Mouse (Mus musculus) ovary, postnatal 14 days (tissue): ENCODE results near the gene Gm364.
A peak's percentile ranks its signal among the peaks of the same experiment; 100 is the strongest.

Source experiments
- DNase-seq: peaks from one replicate; pipeline ENCODE4 v3.0.0; 2022; ENCODE audit warnings: low spot score

The Gm364 gene

DNA sequence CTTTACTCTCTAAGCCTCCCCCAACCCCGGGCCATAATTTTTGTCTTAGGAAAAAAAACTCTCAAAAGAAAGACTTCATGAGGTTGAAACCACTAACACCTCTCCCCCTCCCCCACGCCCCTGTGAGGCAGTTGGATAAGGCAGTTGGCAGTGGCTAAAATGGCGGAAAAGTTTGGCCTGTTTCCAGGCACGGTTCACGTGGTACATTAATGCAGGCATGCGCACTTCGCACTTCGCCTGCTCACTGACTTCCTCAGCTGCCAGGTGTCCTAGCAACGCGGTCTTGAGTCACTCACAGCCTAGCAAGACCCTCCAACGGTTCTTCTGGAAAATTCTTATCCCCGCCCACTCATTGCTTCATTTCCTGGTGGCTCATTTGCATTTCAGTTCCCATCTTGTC is at the start of gene Gm364:
Gene Gm364, plus strand, starts transcription at position 386 of the 400 bp plus-strand sequence.
- no peak for DNase-seq

- no peak for DNase-seq
These were observed 49.6 kb upstream of the Gm364 start for GRCm38 (mm10) chrX:57359316-57359715.

GRCm38 (mm10) chrX:57364891-57365569 is 43.9 kb upstream of the Gm364 start:
- no peak for DNase-seq

DNA sequence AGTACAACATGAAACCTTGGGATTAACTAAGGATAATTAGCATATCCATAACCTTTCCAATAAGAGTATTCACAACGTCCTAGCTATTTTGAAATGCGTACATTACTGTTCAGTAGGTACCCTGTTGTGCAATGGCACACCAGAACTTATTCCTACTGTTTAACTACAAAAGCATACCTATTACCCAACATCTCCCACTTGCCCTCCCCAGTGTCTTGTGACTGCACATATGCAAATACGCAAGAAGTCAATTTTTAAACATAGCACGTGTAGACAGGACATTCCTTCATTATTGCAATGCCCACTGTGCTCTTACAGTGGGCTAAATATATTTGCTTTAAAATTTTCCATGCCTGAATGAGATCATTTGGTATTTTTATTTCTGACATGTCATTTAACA is 36.0 kb upstream of the Gm364 start:
- no peak for DNase-seq

GRCm38 (mm10) chrX:57373543-57373942 is 35.4 kb upstream of the Gm364 start:
- no peak for DNase-seq

GRCm38 (mm10) chrX:57374029-57374428 is 34.9 kb upstream of the Gm364 start:
- no peak for DNase-seq

- no peak for DNase-seq
These were observed 31.9 kb upstream of the Gm364 start for GRCm38 (mm10) chrX:57377096-57377495.

- no peak for DNase-seq
These were observed 30.4 kb upstream of the Gm364 start for GRCm38 (mm10) chrX:57378579-57378978.

- no peak for DNase-seq
These were observed 28.0 kb upstream of the Gm364 start for GRCm38 (mm10) chrX:57380915-57381314.

DNA sequence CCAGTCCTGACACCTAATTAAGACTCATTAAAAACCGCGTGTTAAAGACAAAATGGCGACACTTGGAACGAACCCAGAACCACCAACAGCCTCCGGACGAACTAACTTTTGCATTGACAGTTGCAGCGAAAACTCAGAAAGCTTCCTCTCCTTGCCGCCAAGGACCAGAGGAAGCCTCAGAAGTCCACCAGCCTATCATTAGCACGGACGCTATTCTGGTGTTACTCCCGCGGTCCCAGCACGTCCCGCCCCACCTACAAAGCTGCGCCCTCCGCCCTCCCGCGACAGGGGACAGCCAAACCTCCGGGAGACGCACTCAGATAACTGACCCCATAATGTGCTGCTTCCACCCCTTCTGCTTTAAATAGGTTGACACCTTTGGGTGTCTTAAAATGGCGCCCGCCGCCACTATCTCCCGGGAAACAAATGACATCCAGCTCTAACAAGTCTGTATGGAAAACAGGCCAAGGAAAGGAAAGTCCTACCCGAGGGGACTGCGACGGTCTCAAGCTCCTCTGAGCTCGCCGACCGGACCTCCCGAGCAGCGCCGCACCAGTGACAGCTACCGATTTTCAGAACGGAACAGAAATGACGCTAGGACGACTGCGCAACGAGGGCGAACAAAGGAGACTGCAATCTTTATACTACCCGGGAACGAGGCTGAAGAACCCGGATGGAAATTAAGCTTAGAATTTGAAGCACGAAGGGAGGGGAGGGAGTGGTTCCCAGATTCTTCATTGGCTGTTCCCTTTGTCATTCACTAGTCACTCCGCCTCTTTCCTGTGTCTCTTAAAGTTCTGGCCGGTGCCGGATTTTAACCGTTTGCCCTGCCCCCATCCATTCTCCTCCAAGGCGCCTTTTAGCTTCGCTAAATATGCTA is 16.3 kb upstream of the Gm364 start, which contains the start of gene Rbmx:
Gene Rbmx, minus strand, starts transcription at position 670 of the 880 bp plus-strand sequence.
- peak; percentile 75 for DNase-seq

DNA sequence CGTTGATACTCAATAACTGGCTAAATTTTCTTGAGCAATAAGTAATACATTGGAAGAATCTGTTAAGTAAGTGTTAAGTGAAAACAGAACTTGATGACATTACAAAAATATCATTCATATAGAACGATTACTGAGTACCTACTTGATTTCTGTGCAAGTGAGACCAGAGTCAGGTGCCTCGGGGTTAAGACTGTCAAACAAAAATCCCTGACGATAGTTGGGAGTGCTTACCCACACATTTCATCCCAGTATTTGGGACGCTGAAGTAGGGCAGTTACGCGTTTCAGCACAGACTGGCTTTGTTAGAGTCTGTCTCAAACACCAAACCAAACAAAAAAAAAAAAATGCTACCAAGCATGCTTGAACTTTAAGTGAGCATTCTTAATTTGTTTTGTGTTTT is 15.5 kb upstream of the Gm364 start:
- DNase-seq = no peak

DNA sequence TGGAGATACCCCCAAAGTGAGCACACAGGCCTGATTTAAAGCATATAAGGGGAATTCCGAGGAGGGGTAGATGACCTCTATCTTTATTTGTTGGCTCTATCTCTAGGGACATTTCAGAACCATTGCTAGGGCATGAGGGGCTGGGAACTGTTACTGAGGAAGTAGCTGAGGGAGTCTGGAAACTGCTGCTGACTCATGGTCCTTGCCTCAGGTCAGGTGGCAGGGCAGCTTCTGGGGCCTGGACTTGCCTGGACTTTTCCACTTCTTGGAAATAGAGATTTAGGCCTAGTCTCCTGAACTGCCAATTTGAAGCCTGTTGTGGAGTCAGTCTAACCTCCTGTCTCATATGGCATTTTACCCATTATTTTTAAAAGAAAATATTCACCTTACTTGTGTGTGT is 7.6 kb upstream of the Gm364 start:
- DNase-seq = no peak

DNA sequence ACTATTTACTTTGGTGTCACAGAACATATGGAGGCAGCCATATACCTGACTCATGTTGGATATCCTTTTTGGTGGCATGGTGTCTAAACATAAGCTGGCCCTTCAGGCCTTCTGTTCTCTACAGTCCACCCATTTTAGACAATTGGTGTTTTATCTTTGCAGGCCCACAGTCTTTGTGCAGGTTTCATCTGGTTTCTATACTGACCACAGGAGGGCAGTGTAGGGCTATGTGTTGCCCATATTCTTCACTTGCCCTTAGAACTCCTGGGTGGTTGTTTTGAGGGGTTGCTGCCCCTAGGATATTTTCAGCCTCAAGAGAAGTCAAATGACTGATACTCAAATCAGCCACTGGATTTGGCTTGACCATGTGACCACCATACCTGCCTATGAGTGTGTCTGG is 5.3 kb upstream of the Gm364 start:
- no peak for DNase-seq

GRCm38 (mm10) chrX:57431610-57432009 is 22.7 kb downstream of the Gm364 start:
- DNase-seq = no peak

- no peak for DNase-seq
These were observed 24.9 kb downstream of the Gm364 start for GRCm38 (mm10) chrX:57433897-57434296.

DNA sequence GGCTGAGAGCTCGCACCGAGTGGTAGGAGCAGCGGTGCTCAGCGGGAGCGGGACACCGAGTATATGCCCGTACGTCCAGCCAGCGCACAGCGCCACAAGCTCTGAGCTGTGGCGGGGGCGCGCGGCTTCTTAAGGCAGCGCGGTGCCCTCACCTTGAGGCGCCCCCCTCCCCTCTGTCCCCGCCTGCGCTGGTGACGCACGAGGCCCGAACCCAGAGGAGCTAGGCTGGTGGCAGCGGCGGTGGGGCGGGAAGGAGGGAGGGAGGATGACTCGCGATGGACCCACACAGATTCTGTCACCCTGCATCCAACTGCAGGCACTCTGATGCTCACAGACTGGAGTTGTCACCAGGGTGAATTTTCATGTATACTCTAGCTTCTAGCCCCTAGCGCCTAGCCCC is 94.7 kb downstream of the Gm364 start, which contains the start of gene Gpr101:
Gene Gpr101, minus strand, starts transcription at position 124 of the 400 bp plus-strand sequence.
- DNase-seq = no peak

DNA sequence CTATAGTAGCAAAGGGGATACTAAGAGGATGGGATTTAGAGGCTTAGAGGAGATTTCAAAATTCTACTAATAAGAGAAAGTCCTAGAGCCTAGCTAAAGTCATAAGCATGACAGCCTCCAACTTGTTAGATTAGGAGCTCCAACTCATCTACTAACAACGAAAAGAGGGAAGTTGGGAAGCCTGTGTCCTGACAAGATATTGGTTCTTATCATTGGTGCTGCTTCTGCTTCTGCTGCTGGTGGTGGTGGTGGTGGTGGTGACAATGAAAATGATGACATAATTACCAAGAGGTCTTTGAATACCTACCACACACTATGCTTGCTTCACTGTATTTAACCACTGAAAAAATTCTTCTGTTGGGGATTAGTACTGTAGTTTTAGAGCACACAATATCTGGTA is 97.3 kb downstream of the Gm364 start:
- DNase-seq = no peak

GRCm38 (mm10) chrX:57521117-57522095 is 112.5 kb downstream of the Gm364 start:
- no peak for DNase-seq
